Mouse (Mus musculus): Measurements from ENCODE around the gene Dab2.
A peak's percentile ranks its signal among the peaks of the same experiment; 100 is the strongest.

Gene Dab2

GRCm38 (mm10) chr15:6310417-6310816 lies 10.8 kb downstream of the Dab2 start:
- no peak for TF ChIP-seq GATA4 (IDR thresholded peaks at IDR 0.05; ENCODE audit: insufficient replicate concordance, low read length)

- TF ChIP-seq GATA4 (IDR thresholded peaks at IDR 0.05; ENCODE audit: insufficient replicate concordance, low read length) = no peak
Measured at GRCm38 (mm10) chr15:6312396-6312795, 12.8 kb downstream of the Dab2 start.

GRCm38 (mm10) chr15:6319352-6319751 lies 19.8 kb downstream of the Dab2 start:
- TF ChIP-seq GATA4 (IDR thresholded peaks at IDR 0.05; ENCODE audit: insufficient replicate concordance, low read length) = no peak

- TF ChIP-seq GATA4 (IDR thresholded peaks at IDR 0.05; ENCODE audit: insufficient replicate concordance, low read length) = no peak
Measured at GRCm38 (mm10) chr15:6320501-6320900, 20.9 kb downstream of the Dab2 start.

GRCm38 (mm10) chr15:6321263-6321662 lies 21.7 kb downstream of the Dab2 start:
- TF ChIP-seq GATA4 (IDR thresholded peaks at IDR 0.05; ENCODE audit: insufficient replicate concordance, low read length) = no peak

- TF ChIP-seq GATA4 (IDR thresholded peaks at IDR 0.05; ENCODE audit: insufficient replicate concordance, low read length) = no peak
Measured at GRCm38 (mm10) chr15:6322311-6322710, 22.7 kb downstream of the Dab2 start.

GRCm38 (mm10) chr15:6323577-6323976 lies 24.0 kb downstream of the Dab2 start:
- no peak for TF ChIP-seq GATA4 (IDR thresholded peaks at IDR 0.05; ENCODE audit: insufficient replicate concordance, low read length)

GRCm38 (mm10) chr15:6325443-6325842 lies 25.9 kb downstream of the Dab2 start:
- no peak for TF ChIP-seq GATA4 (IDR thresholded peaks at IDR 0.05; ENCODE audit: insufficient replicate concordance, low read length)

GRCm38 (mm10) chr15:6326011-6326410 lies 26.4 kb downstream of the Dab2 start:
- no peak for TF ChIP-seq GATA4 (IDR thresholded peaks at IDR 0.05; ENCODE audit: insufficient replicate concordance, low read length)

- TF ChIP-seq GATA4 (IDR thresholded peaks at IDR 0.05; ENCODE audit: insufficient replicate concordance, low read length) = peak; percentile 70; the same call in 1 of the 2 replicates
Measured at GRCm38 (mm10) chr15:6331380-6331779, 31.8 kb downstream of the Dab2 start.

GRCm38 (mm10) chr15:6334664-6335206 lies 35.1 kb downstream of the Dab2 start:
- TF ChIP-seq GATA4 (IDR thresholded peaks at IDR 0.05; ENCODE audit: insufficient replicate concordance, low read length) = no peak

- no peak for TF ChIP-seq GATA4 (IDR thresholded peaks at IDR 0.05; ENCODE audit: insufficient replicate concordance, low read length)
Measured at GRCm38 (mm10) chr15:6339767-6340166, 40.2 kb downstream of the Dab2 start.

- TF ChIP-seq GATA4 (IDR thresholded peaks at IDR 0.05; ENCODE audit: insufficient replicate concordance, low read length) = no peak
Measured at GRCm38 (mm10) chr15:6340347-6340746, 40.8 kb downstream of the Dab2 start.

GRCm38 (mm10) chr15:6341427-6341826 lies 41.8 kb downstream of the Dab2 start:
- TF ChIP-seq GATA4 (IDR thresholded peaks at IDR 0.05; ENCODE audit: insufficient replicate concordance, low read length) = no peak

- TF ChIP-seq GATA4 (IDR thresholded peaks at IDR 0.05; ENCODE audit: insufficient replicate concordance, low read length) = no peak
Measured at GRCm38 (mm10) chr15:6353901-6354300, 54.3 kb downstream of the Dab2 start.

GRCm38 (mm10) chr15:6359859-6360258 lies 60.3 kb downstream of the Dab2 start:
- no peak for TF ChIP-seq GATA4 (IDR thresholded peaks at IDR 0.05; ENCODE audit: insufficient replicate concordance, low read length)

- no peak for TF ChIP-seq GATA4 (IDR thresholded peaks at IDR 0.05; ENCODE audit: insufficient replicate concordance, low read length)
Measured at GRCm38 (mm10) chr15:6369974-6370373, 70.4 kb downstream of the Dab2 start.
